Mouse (Mus musculus) forebrain, postnatal 0 days (tissue): ENCODE measurements around the gene Defb46. TPM values are rescaled to one million over a fixed set of nuclear protein-coding genes. Genes with fewer than 3 reads are reported as not detected.

Source experiments
- ATAC-seq: fragments of 200-750 bp; cut with Nextera tagmentation; 2 replicates; pipeline ENCODE4 v1.8.0; 2017; ENCODE audit warnings: mild to moderate bottlenecking, moderate library complexity
- DNase-seq: peaks from one replicate; pipeline ENCODE4 v3.0.0-alpha.2; 2015
- H3K27ac ChIP-seq: fragments of 300-500 bp; sonication (generic); 2 replicates; pipeline ENCODE4 v1.5.1; 2014; ENCODE audit warnings: low read depth, mild to moderate bottlenecking, antibody characterized with exemption, low read length, moderate library complexity, mixed read lengths
- H3K27me3 ChIP-seq: fragments of 300-500 bp; sonication (generic); 2 replicates; pipeline ENCODE4 v1.6.1; 2014; ENCODE audit warnings: mild to moderate bottlenecking, low read length, mixed read lengths; ENCODE audit not compliant: insufficient read depth
- H3K36me3 ChIP-seq: fragments of 300-500 bp; sonication (generic); 2 replicates; pipeline ENCODE4 v1.6.1; 2014; ENCODE audit warnings: mild to moderate bottlenecking, moderate library complexity; ENCODE audit not compliant: insufficient read depth
- H3K4me1 ChIP-seq: fragments of 300-500 bp; sonication (generic); 2 replicates; pipeline ENCODE4 v1.6.1; 2014; ENCODE audit warnings: antibody characterized with exemption; ENCODE audit not compliant: insufficient read depth
- H3K4me2 ChIP-seq: fragments of 300-500 bp; sonication (generic); 2 replicates; pipeline ENCODE4 v1.6.1; 2014; ENCODE audit warnings: low read depth, mild to moderate bottlenecking, moderate library complexity
- H3K4me3 ChIP-seq: fragments of 300-500 bp; sonication (generic); 2 replicates; pipeline ENCODE4 v1.5.1; 2014; ENCODE audit warnings: low read depth, low read length, mixed read lengths
- H3K9ac ChIP-seq: fragments of 300-500 bp; sonication (generic); 2 replicates; pipeline ENCODE4 v1.6.1; 2014; ENCODE audit warnings: mild to moderate bottlenecking
- H3K9me3 ChIP-seq: fragments of 300-500 bp; sonication (generic); 2 replicates; pipeline ENCODE4 v1.6.1; 2016; ENCODE audit warnings: low read length
- CTCF ChIP-seq: sonication (generic); IDR thresholded peaks from 2 replicates; pipeline ENCODE4 v1.5.1; 2016; ENCODE audit warnings: antibody characterized with exemption, control low read depth, low read depth
- WGBS: fragments of 180-500 bp; shearing (Covaris S2); extraction: QIAGEN DNeasy Blood & Tissue Kit; methylation state at CpG from one replicate; pipeline ENCODE4 v1.1.7; 2014; 5-methylcytosine and 5-hydroxymethylcytosine counted together
- polyA plus RNA-seq: library from polyadenylated mRNA; unstranded; fragments of >200 nt; fragmentation: Nextera tagmentation; extraction: Ambion mirVana; gene quantifications from 2 replicates; pipeline ENCODE4 v1.2.1, GENCODE M21; 2015
- total RNA-seq: library from RNA; depleted of rRNA; stranded (reverse); fragments of >200 nt; gene quantifications from 2 replicates; pipeline ENCODE4 v1.2.3, GENCODE M21; 2014; rRNA removed

Defb46 gene
- total RNA-seq (not detected in 2 replicates), polyA plus RNA-seq (not detected in 2 replicates)

GRCm38 (mm10) chr8:19239616-19240015 is at the start of gene Defb46:
Gene Defb46 (plus strand): TSS chr8:19239916.
- ATAC-seq, result no peak
- 86% methylated on average over 2 of the region's 2 CpGs for WGBS
- no peak within 1 kb of the TSS for H3K9ac ChIP-seq
- H3K4me2 ChIP-seq, result no peak within 1 kb of the TSS
- H3K4me3 ChIP-seq, result no peak within 1 kb of the TSS
- no peaks in the 10 kb centered on the region for H3K36me3 ChIP-seq
- H3K27ac ChIP-seq, result no peak within 1 kb of the TSS
- no peaks in the 10 kb centered on the region for H3K27me3 ChIP-seq
- no peaks in the 10 kb centered on the region for H3K9me3 ChIP-seq
- no peaks in the 10 kb centered on the region for H3K4me1 ChIP-seq
- no peak for TF ChIP-seq CTCF
- DNase-seq, result no peak

GRCm38 (mm10) chr8:19225161-19225560 is 14.6 kb upstream of the Defb46 start, which contains the start of gene Defb6:
Gene Defb6 (plus strand): TSS chr8:19225478.
- H3K9me3 ChIP-seq, result no peaks in the 10 kb centered on the region
- no peak within 1 kb of the TSS for H3K9ac ChIP-seq
- 55% methylated on average over 1 of the region's 1 CpGs for WGBS
- H3K4me3 ChIP-seq, result no peak within 1 kb of the TSS
- H3K36me3 ChIP-seq, result no peaks in the 10 kb centered on the region
- no peak within 1 kb of the TSS for H3K27ac ChIP-seq
- H3K4me1 ChIP-seq, result no peaks in the 10 kb centered on the region
- TF ChIP-seq CTCF, result no peak
- ATAC-seq (no peak), DNase-seq (no peak)
- H3K4me2 ChIP-seq, result no peak within 1 kb of the TSS
- H3K27me3 ChIP-seq, result no peaks in the 10 kb centered on the region

GRCm38 (mm10) chr8:19238101-19238500 is 1.6 kb upstream of the Defb46 start:
- H3K9me3 ChIP-seq, result no peaks in the 10 kb centered on the region
- ATAC-seq, result no peak
- TF ChIP-seq CTCF, result no peak
- DNase-seq, result no peak
- H3K27ac ChIP-seq, result no peak overlapping the region
- H3K4me1 ChIP-seq, result no peaks in the 10 kb centered on the region
- H3K9ac ChIP-seq, result no peak overlapping the region
- H3K36me3 ChIP-seq, result no peaks in the 10 kb centered on the region
- H3K4me2 ChIP-seq, result no peak overlapping the region
- WGBS, result 48% methylated on average over 1 of the region's 1 CpGs
- H3K27me3 ChIP-seq, result no peaks in the 10 kb centered on the region
- no peak overlapping the region for H3K4me3 ChIP-seq

GRCm38 (mm10) chr8:19247280-19247679 is 7.6 kb downstream of the Defb46 start, which contains the start of gene Defb5:
Gene Defb5 (plus strand): TSS chr8:19247580.
- no peak for TF ChIP-seq CTCF
- no peak within 1 kb of the TSS for H3K27ac ChIP-seq
- WGBS, result 94% methylated on average over 5 of the region's 5 CpGs

GRCm38 (mm10) chr8:19258136-19258535 is 18.4 kb downstream of the Defb46 start:
- H3K4me3 ChIP-seq, result no peak overlapping the region
- no peaks in the 10 kb centered on the region for H3K27me3 ChIP-seq
- no peaks in the 10 kb centered on the region for H3K4me1 ChIP-seq
- TF ChIP-seq CTCF, result no peak
- no peak overlapping the region for H3K4me2 ChIP-seq
- no peak overlapping the region for H3K27ac ChIP-seq
- no peak overlapping the region for H3K9ac ChIP-seq
- no peak for DNase-seq
- H3K9me3 ChIP-seq, result 0 out of 2 replicates have a peak, but pooled peaks cover 1% of the 10 kb centered on the region
- ATAC-seq, result no peak
- H3K36me3 ChIP-seq, result no peaks in the 10 kb centered on the region

More at GRCm38 (mm10) chr8:19247280-19247679, 7.6 kb downstream of the Defb46 start, which contains the start of gene Defb5:
- Histone ChIP-seq H3K9ac (no peak within 1 kb of the TSS), H3K4me3 (no peak within 1 kb of the TSS), H3K9me3 (0 out of 2 replicates have a peak, but pooled peaks cover 4% of the 10 kb centered on the region), H3K27me3 (no peaks in the 10 kb centered on the region), H3K4me2 (no peak within 1 kb of the TSS), H3K36me3 (no peaks in the 10 kb centered on the region), H3K4me1 (no peaks in the 10 kb centered on the region)
- no peak for DNase-seq
- ATAC-seq, result no peak

GRCm38 (mm10) chr8:19259667-19260066 is 20.0 kb downstream of the Defb46 start:
- H3K4me1 ChIP-seq, result no peaks in the 10 kb centered on the region
- TF ChIP-seq CTCF, result no peak
- H3K27me3 ChIP-seq, result no peaks in the 10 kb centered on the region
- H3K4me2 ChIP-seq, result no peak overlapping the region
- no peaks in the 10 kb centered on the region for H3K9me3 ChIP-seq
- no peak overlapping the region for H3K4me3 ChIP-seq
- no peaks in the 10 kb centered on the region for H3K36me3 ChIP-seq
- no peak overlapping the region for H3K27ac ChIP-seq
- H3K9ac ChIP-seq, result no peak overlapping the region
- WGBS, result 52% methylated on average over 3 of the region's 3 CpGs
- no peak for ATAC-seq
- no peak for DNase-seq

Other genes starting within 250 kb of the Defb46 start
- not detected in 2 replicates for gene Defb37, start 248.9 kb upstream of the Defb46 start, total RNA-seq
- gene Defb37, start 248.9 kb upstream of the Defb46 start, polyA plus RNA-seq, result not detected in 2 replicates
- gene Defb38, start 213.3 kb upstream of the Defb46 start, total RNA-seq, result not detected in 2 replicates
- gene Defb38, start 213.3 kb upstream of the Defb46 start, polyA plus RNA-seq, result not detected in 2 replicates
- gene Defb39, start 175.1 kb upstream of the Defb46 start, total RNA-seq, result not detected in 2 replicates
- gene Defb39, start 175.1 kb upstream of the Defb46 start, polyA plus RNA-seq, result not detected in 2 replicates
- gene Defb12, start 125.1 kb upstream of the Defb46 start, total RNA-seq, result not detected in 2 replicates
- gene Defb12, start 125.1 kb upstream of the Defb46 start, polyA plus RNA-seq, result not detected in 2 replicates
- gene Defb34, start 116.2 kb upstream of the Defb46 start, total RNA-seq, result not detected in 2 replicates
- gene Defb34, start 116.2 kb upstream of the Defb46 start, polyA plus RNA-seq, result not detected in 2 replicates
- not detected in 2 replicates for gene Gm45826, start 99.1 kb upstream of the Defb46 start, total RNA-seq
- not detected in 2 replicates for gene Gm45826, start 99.1 kb upstream of the Defb46 start, polyA plus RNA-seq
- not detected in 2 replicates for gene Defb14, start 45.6 kb upstream of the Defb46 start, total RNA-seq
- gene Defb14, start 45.6 kb upstream of the Defb46 start, polyA plus RNA-seq, result not detected in 2 replicates
- gene Defb4, start 41.2 kb upstream of the Defb46 start, total RNA-seq, result not detected in 2 replicates
- not detected in 2 replicates for gene Defb4, start 41.2 kb upstream of the Defb46 start, polyA plus RNA-seq
- not detected in 2 replicates for gene Defb6, start 14.4 kb upstream of the Defb46 start, total RNA-seq
- not detected in 2 replicates for gene Defb6, start 14.4 kb upstream of the Defb46 start, polyA plus RNA-seq
- gene Defb5, start 7.7 kb downstream of the Defb46 start, total RNA-seq, result not detected in 2 replicates
- gene Defb5, start 7.7 kb downstream of the Defb46 start, polyA plus RNA-seq, result not detected in 2 replicates
- not detected in 2 replicates for gene Defb3, start 53.4 kb downstream of the Defb46 start, total RNA-seq
- gene Defb3, start 53.4 kb downstream of the Defb46 start, polyA plus RNA-seq, result not detected in 2 replicates
- gene Defb8, start 207.7 kb downstream of the Defb46 start, total RNA-seq, result not detected in 2 replicates
- not detected in 2 replicates for gene Defb8, start 207.7 kb downstream of the Defb46 start, polyA plus RNA-seq